Mouse (Mus musculus) yolk sac, embryonic 10.5 days (tissue): ENCODE data around the gene Cnih2.

Experiments
- DNase-seq: peaks from one replicate; pipeline ENCODE4 v3.0.0-alpha.2; 2017; ENCODE audit warnings: low spot score

Gene Cnih2

GRCm38 (mm10) chr19:5067867-5068569, 30.3 kb downstream of the Cnih2 start, which contains the start of gene Cd248:
Gene Cd248 (plus strand): TSS chr19:5068078.
- peak; percentile 79 for DNase-seq

- peak; percentile 43 for DNase-seq
These were observed 31.1 kb downstream of the Cnih2 start for GRCm38 (mm10) chr19:5067040-5067799.

- DNase-seq, result no peak
These were observed 33.2 kb downstream of the Cnih2 start for GRCm38 (mm10) chr19:5065104-5065503.

GRCm38 (mm10) chr19:5062446-5062845, 35.9 kb downstream of the Cnih2 start:
- peak; percentile 72 for DNase-seq

- DNase-seq, result no peak
These were observed 36.3 kb downstream of the Cnih2 start for GRCm38 (mm10) chr19:5062041-5062440.

- DNase-seq, result no peak
These were observed 37.7 kb downstream of the Cnih2 start for GRCm38 (mm10) chr19:5060365-5061330.

- no peak for DNase-seq
These were observed 39.2 kb downstream of the Cnih2 start for GRCm38 (mm10) chr19:5058801-5059771.

GRCm38 (mm10) chr19:5057876-5058775, 40.2 kb downstream of the Cnih2 start:
- DNase-seq, result no peak

GRCm38 (mm10) chr19:5056251-5056650, 42.1 kb downstream of the Cnih2 start:
- DNase-seq, result peak; percentile 57

GRCm38 (mm10) chr19:5053909-5054308, 44.4 kb downstream of the Cnih2 start:
- DNase-seq, result no peak

GRCm38 (mm10) chr19:5052853-5053252, 45.5 kb downstream of the Cnih2 start:
- DNase-seq, result no peak

- no peak for DNase-seq
These were observed 46.0 kb downstream of the Cnih2 start for GRCm38 (mm10) chr19:5052166-5052822.

- no peak for DNase-seq
These were observed 46.8 kb downstream of the Cnih2 start for GRCm38 (mm10) chr19:5051515-5051914.

- DNase-seq, result no peak
These were observed 47.3 kb downstream of the Cnih2 start for GRCm38 (mm10) chr19:5051031-5051430.

- DNase-seq, result peak; percentile 83
These were observed 48.0 kb downstream of the Cnih2 start, which contains the start of gene Rin1 for GRCm38 (mm10) chr19:5050047-5050905. Gene Rin1 (plus strand): TSS chr19:5050481.

- no peak for DNase-seq
These were observed 49.0 kb downstream of the Cnih2 start for GRCm38 (mm10) chr19:5049325-5049724.

GRCm38 (mm10) chr19:5048138-5049056, 49.9 kb downstream of the Cnih2 start:
- no peak for DNase-seq
